Mouse (Mus musculus): Measurements from ENCODE around the gene Dot1l. TPM values are rescaled to one million over a fixed set of nuclear protein-coding genes. Genes with fewer than 3 reads are reported as not detected.

Dot1l gene
- polyA plus RNA-seq, 1 experiment, result 45.9 TPM

DNA sequence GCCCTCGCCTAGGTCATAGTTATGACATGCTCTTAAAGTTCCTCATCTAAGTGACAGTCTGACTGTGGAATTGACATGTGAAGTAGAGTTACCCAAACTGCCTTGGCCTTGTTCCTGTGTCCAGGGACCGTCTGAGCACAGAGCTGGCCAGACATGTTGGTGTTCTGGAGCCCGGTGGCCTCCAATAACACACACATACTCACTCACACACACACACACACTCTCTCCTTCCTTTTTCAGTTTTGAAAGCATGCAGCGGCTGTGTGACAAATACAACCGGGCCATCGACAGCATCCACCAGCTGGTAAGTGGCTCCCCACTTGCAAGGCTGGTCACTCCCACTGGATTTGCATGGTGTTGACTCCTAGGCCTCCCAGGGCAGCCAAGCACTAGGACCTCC, 13.4 kb downstream of the Dot1l start:
- Histone ChIP-seq H3K4me1 (ENCODE audit: control insufficient read depth, insufficient read depth, low read length) (peaks cover 8% of the 10 kb centered on the region), H3K4me3 (ENCODE audit: insufficient read depth, low read length) (no peak overlapping the region), H3K27ac (ENCODE audit: insufficient read depth, low read length) (no peak overlapping the region)
- TF ChIP-seq CTCF (IDR thresholded peaks at IDR 0.05; ENCODE audit: extremely low read depth, insufficient read depth, low read length), result no peak
- TF ChIP-seq POLR2A (IDR thresholded peaks at IDR 0.05; ENCODE audit: extremely low read depth, insufficient read depth, low read length), result no peak

DNA sequence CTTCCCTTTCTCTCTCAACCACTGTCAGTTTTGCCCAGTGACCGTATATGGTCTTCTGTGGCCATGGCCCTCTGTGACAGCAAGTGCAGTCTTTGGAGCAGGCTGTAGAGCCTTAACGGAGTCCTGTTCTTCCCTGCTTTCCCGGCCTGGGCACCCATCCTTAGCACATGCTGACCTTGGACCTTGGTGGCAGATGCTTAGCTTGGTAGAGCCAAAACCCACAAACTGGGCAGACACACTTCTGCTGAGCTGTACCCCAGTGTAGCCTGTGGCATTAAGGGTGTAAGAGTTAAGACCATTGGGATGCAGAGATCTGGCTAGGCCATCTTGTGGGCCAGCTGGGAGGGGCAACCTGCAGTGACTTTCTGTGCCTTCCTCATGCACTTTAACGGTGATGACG, 18.8 kb downstream of the Dot1l start:
- Histone ChIP-seq H3K4me1 (ENCODE audit: control insufficient read depth, insufficient read depth, low read length) (peaks cover 14% of the 10 kb centered on the region), H3K4me3 (ENCODE audit: insufficient read depth, low read length) (no peak overlapping the region), H3K27ac (ENCODE audit: insufficient read depth, low read length) (peak overlapping the region; percentile 40)
- TF ChIP-seq POLR2A (IDR thresholded peaks at IDR 0.05; ENCODE audit: extremely low read depth, insufficient read depth, low read length), result no peak
- TF ChIP-seq CTCF (IDR thresholded peaks at IDR 0.05; ENCODE audit: extremely low read depth, insufficient read depth, low read length), result no peak

DNA sequence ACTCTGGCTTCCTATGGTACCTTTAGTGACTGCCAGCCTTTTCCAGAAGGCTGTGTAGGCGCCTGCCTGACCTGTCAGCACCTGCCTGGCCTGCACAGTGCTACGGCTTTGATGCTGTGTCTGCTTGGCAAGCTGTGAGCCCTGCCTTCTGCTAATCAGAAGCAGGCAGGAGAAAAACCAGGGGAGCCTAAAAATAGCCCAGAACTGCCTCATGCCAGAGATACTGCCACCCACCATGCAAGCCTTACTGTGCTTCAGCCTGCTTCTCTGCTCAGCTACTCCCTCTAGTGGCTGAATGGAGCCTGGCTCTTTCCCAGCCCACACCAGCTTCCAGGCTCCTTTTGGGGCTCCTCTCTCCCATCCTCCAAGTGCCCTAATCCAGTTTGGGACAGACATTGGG, 19.5 kb downstream of the Dot1l start:
- no peak for TF ChIP-seq POLR2A (IDR thresholded peaks at IDR 0.05; ENCODE audit: extremely low read depth, insufficient read depth, low read length)
- peak; percentile 96 for TF ChIP-seq CTCF (IDR thresholded peaks at IDR 0.05; ENCODE audit: extremely low read depth, insufficient read depth, low read length)
- peaks cover 14% of the 10 kb centered on the region for H3K4me1 ChIP-seq (ENCODE audit: control insufficient read depth, insufficient read depth, low read length)
- H3K27ac ChIP-seq (ENCODE audit: insufficient read depth, low read length), result peak overlapping the region; percentile 40
- H3K4me3 ChIP-seq (ENCODE audit: insufficient read depth, low read length), result no peak overlapping the region

DNA sequence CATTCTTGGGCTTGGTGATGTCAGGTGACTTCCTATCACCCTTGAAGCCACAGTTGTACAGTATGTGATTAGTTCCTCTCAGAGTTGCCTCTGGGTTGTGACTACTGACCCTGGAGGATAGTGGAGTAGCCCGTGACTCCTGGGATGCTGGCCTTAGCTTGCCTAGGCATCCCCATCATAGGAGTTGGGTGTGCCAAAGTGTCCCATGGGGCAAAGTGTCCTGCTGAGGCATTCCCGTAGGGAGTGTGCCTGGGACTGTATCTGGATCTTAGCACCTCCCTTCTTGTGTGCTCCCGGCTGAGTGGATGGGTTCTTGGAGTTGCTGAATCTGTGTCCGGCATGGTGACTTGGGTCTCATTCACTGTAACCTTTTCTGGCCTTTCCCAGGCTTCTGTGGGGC, 20.0 kb downstream of the Dot1l start:
- Histone ChIP-seq H3K4me1 (ENCODE audit: control insufficient read depth, insufficient read depth, low read length) (peaks cover 14% of the 10 kb centered on the region), H3K4me3 (ENCODE audit: insufficient read depth, low read length) (no peak overlapping the region), H3K27ac (ENCODE audit: insufficient read depth, low read length) (no peak overlapping the region)
- TF ChIP-seq CTCF (IDR thresholded peaks at IDR 0.05; ENCODE audit: extremely low read depth, insufficient read depth, low read length) (no peak), POLR2A (IDR thresholded peaks at IDR 0.05; ENCODE audit: extremely low read depth, insufficient read depth, low read length) (no peak)

DNA sequence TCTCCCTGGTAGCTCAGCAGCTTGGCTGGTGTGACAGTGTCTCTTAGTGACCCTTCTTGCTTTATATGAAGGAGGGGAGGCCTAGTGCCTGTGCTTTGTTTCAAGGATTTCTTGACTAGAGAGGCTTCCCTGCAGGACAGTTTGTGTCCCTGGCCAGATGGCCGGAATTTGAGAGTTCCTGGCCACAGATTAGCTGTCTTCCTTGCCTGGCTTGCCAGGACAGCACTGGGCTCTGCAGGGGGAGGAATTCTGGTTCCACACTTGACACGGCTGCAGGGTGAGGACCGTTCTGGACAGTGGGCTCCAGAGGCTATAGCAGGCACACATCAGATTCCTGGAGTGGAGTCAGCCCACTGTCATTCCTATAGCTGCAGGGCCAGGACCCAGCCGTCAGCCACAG, 20.7 kb downstream of the Dot1l start:
- H3K4me3 ChIP-seq (ENCODE audit: insufficient read depth, low read length), result no peak overlapping the region

DNA sequence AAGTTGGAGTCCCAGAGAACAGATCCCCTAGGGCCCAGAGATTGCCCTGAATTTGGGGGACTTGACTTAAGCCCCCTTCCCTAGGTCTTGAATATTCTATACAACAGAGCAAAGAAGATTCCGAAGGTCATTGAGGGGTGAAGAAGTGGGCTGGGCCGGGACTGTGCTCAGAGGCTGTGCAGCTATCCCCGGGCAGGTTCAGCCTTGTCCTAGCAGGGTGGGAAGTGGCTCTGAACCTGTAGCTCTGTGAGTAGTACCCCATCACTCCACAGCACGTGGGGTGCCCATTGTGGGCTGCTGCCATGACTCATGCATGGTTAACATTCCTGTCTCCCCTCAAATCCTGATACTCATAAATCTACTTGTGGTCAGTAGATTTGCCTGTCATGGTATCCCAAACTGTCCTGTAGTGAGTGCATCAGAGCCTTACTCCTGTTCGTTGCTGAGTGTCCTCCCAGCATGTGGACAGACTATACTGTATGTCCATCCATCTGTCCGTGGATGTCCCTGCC, 21.4 kb downstream of the Dot1l start:
- H3K4me1 ChIP-seq (ENCODE audit: control insufficient read depth, insufficient read depth, low read length), result peaks cover 14% of the 10 kb centered on the region
- TF ChIP-seq POLR2A (IDR thresholded peaks at IDR 0.05; ENCODE audit: extremely low read depth, insufficient read depth, low read length) (no peak), CTCF (IDR thresholded peaks at IDR 0.05; ENCODE audit: extremely low read depth, insufficient read depth, low read length) (no peak)
- no peak overlapping the region for H3K4me3 ChIP-seq (ENCODE audit: insufficient read depth, low read length)
- no peak overlapping the region for H3K27ac ChIP-seq (ENCODE audit: insufficient read depth, low read length)

More for the DNA sequence above, 20.7 kb downstream of the Dot1l start:
- H3K4me1 ChIP-seq (ENCODE audit: control insufficient read depth, insufficient read depth, low read length), result peaks cover 14% of the 10 kb centered on the region
- no peak overlapping the region for H3K27ac ChIP-seq (ENCODE audit: insufficient read depth, low read length)
- TF ChIP-seq CTCF (IDR thresholded peaks at IDR 0.05; ENCODE audit: extremely low read depth, insufficient read depth, low read length) (no peak), POLR2A (IDR thresholded peaks at IDR 0.05; ENCODE audit: extremely low read depth, insufficient read depth, low read length) (no peak)

DNA sequence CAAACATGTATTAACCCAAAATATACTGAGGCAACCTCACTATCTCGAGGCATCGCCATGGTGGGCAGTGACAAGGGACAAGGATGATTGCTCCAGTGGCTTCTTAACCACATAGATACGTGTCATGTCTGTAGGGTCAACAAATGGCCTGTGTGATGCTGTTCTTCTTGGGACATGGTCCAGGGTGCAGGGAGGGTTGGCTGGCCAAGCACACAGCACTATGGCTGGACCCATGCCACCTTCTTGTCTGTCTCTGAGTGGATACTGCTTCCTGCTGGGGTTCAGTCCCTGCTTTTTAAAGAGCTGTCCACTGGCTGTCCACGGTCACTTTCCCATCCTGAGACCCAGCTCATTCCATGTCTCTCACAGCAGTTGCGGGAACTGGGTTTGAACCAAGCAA, 22.1 kb downstream of the Dot1l start:
- Histone ChIP-seq H3K4me3 (ENCODE audit: insufficient read depth, low read length) (no peak overlapping the region), H3K27ac (ENCODE audit: insufficient read depth, low read length) (no peak overlapping the region), H3K4me1 (ENCODE audit: control insufficient read depth, insufficient read depth, low read length) (peaks cover 14% of the 10 kb centered on the region)
- TF ChIP-seq CTCF (IDR thresholded peaks at IDR 0.05; ENCODE audit: extremely low read depth, insufficient read depth, low read length) (no peak), POLR2A (IDR thresholded peaks at IDR 0.05; ENCODE audit: extremely low read depth, insufficient read depth, low read length) (no peak)

DNA sequence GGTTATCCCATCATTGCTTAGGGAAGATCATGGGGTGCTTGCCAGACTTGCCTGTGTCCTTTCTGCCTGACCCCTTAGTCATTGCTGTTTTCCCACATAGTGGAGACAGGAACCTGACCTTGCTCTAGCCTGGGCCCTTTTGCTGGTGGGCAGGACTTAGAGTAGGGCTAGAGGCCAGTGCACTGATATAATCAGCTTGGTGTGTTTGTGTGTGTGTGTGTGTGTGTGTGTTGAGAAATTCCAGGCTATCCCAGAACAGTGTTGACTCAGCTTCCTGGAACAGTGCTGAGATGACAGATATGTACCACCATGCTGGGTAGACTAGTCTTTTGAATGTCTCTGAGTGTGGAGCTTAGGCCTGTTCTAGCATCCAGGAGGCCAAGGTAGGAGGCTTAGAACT, 24.6 kb downstream of the Dot1l start:
- TF ChIP-seq CTCF (IDR thresholded peaks at IDR 0.05; ENCODE audit: extremely low read depth, insufficient read depth, low read length) (no peak), POLR2A (IDR thresholded peaks at IDR 0.05; ENCODE audit: extremely low read depth, insufficient read depth, low read length) (no peak)
- Histone ChIP-seq H3K27ac (ENCODE audit: insufficient read depth, low read length) (no peak overlapping the region), H3K4me3 (ENCODE audit: insufficient read depth, low read length) (no peak overlapping the region), H3K4me1 (ENCODE audit: control insufficient read depth, insufficient read depth, low read length) (peaks cover 5% of the 10 kb centered on the region)

DNA sequence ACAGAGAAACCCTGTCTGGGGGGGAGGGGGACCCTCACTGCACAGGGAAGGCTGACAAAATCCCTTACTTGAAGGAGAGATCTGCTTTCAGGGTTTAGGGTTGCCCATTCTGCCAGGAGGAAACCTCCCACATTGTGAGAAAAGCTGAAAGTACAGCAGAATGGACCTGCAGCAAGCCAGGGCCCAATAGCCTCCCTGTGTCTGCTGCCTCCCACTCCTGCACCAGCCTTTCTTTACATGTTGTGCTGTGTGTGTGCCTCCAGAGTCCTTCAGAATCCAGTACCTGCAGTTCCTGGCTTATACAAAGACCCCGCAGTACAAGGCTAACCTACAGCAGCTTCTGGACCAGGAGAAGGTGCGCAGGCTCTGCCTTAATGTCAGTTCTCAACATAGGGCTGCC, 29.3 kb downstream of the Dot1l start:
- H3K27ac ChIP-seq (ENCODE audit: insufficient read depth, low read length), result no peak overlapping the region
- H3K4me3 ChIP-seq (ENCODE audit: insufficient read depth, low read length), result no peak overlapping the region
- no peaks in the 10 kb centered on the region for H3K4me1 ChIP-seq (ENCODE audit: control insufficient read depth, insufficient read depth, low read length)
- TF ChIP-seq POLR2A (IDR thresholded peaks at IDR 0.05; ENCODE audit: extremely low read depth, insufficient read depth, low read length) (no peak), CTCF (IDR thresholded peaks at IDR 0.05; ENCODE audit: extremely low read depth, insufficient read depth, low read length) (no peak)

DNA sequence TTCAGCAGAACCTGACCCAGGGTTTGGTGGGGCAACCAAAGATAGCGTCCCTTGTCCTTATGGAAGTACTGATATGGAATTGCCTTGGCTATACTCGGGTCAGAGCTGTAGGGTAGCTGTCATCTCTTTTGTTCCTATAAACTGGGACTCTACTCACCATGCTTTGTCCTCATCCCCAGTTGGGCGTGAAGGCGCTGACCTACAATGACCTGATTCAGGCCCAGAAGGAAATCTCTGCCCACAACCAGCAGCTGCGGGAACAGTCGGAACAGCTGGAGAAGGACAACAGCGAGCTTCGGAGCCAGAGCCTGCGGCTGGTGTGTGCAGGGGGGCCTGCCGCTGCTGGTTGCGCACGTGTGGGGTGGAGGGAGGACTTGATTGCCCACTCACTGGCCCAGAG, 29.9 kb downstream of the Dot1l start:
- no peaks in the 10 kb centered on the region for H3K4me1 ChIP-seq (ENCODE audit: control insufficient read depth, insufficient read depth, low read length)
- no peak overlapping the region for H3K4me3 ChIP-seq (ENCODE audit: insufficient read depth, low read length)
- 0 out of 2 replicates have a peak overlapping the region, but pooled peaks have one; percentile 4 for H3K27ac ChIP-seq (ENCODE audit: insufficient read depth, low read length)
- TF ChIP-seq POLR2A (IDR thresholded peaks at IDR 0.05; ENCODE audit: extremely low read depth, insufficient read depth, low read length) (no peak), CTCF (IDR thresholded peaks at IDR 0.05; ENCODE audit: extremely low read depth, insufficient read depth, low read length) (no peak)

Measured in cortical plate, adult 2 months (tissue).